Mouse (Mus musculus) v-Abl transformed pro-B cells (cell line): ENCODE data around the gene Mb.

Source experiments
- in situ Hi-C, 2 experiments: fragments of 400-800 bp; cut with MboI; formaldehyde crosslinking; loops; one replicate each; pipeline ENCODE4 v1.15.1; 2025; ENCODE audit not compliant: unreplicated experiment in 2 of 2

Gene Mb

GRCm38 (mm10) chr15:77050570-77050969, at the start of gene Mb:
Gene Mb (minus strand): TSS chr15:77050670.
- in situ Hi-C loops: no loop called here

DNA sequence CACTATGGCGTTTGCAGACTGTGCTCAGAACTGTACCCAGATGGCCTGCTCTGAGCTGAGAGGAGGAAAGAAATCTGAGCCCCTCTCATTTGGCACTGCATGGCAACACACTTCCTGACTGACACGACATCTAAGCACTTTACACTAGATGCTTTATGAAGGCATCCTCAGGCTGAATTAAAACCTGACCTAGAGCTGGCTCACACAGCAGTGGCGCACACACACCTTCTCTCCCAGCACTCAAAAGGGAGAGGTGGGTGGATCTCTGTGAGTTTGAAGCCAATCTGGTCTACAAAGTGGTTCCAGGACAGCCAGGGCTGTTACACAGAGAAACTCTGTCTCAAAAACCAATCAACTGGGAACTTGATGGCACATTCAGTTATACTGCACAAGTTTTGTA, 49.3 kb upstream of the Mb start:
- in situ Hi-C loops: no loop called here

DNA sequence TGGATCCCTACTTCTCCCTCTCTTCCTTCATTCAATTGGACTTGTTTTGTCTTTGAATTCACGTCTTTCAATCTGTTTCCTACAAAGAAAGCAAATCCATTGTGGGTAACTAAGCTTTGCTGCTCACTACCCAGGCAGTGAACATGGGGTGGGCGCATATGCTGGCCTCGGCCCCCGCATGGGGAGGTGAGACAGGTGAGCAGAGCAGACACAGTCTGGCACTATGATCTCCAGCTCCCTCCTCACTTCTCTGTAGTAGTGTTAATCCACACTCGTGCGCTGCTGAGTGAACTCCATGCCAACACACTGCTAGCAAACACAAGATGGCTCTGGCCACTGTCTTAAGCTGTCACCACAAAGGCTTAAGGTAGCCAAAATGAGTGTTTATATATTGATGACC, 46.9 kb upstream of the Mb start:
- in situ Hi-C loops: no loop called here

- in situ Hi-C loops: no loop called here
These were observed 44.7 kb upstream of the Mb start for GRCm38 (mm10) chr15:77095216-77095615.

DNA sequence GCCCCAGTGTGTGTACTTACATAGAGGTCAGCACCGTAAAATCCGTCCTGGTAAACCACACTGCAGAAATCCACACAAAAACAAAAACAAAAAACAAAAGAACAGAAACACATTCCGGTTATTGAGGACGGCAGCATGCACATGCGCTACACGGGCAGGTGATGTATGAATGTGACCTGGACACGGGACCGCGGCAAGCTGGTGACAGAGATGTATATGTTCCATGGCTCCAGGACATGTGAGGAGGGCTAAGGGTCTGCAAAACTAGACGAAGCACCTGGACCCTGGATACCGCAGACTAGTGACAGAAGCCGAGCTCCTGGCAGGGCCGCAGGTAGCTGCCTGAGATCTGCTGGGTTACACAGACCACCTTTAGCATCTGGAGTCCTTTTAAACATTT, 44.0 kb upstream of the Mb start:
- in situ Hi-C loops: no loop called here

DNA sequence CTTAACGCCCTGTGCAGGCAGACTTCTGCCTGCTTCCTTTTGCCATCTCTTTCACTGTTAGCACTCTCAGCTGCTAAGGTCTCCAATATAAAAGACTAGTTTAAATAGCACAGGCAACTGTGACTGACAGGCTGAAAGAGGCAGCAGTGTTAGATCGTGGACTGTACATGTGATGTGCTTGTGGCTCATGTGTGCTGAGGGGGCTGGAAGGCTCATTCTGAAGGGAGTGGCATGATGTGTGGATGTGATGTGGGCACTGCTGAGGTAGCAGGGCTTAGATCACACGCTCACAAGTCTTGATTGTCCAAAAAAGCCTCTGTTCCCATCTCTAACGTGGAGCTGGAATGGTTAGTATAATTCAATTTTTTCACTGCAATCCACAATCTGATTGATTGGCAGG, 40.9 kb upstream of the Mb start:
- in situ Hi-C loops: no loop called here

GRCm38 (mm10) chr15:77090531-77090930, 40.1 kb upstream of the Mb start:
- in situ Hi-C loops: no loop called here

DNA sequence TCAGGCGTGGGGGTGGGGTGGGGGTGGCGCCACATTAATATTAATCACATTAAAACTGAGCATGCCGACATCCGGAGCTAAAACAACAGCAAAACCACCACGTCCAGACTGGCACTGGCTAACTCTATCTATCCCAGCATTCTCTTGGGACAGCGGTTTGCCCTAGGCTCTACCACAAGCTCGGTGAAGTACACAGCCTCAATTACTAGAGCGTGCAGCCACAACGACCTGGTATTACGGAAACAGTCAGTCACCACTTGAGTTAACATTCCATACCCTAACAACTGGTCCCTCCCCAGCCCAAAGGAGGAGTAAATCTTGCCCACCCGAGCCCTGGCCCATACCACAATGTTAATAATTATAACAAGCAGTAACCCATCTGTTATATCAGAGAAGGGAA, 38.8 kb upstream of the Mb start:
- in situ Hi-C loops: no loop called here

- in situ Hi-C loops: no loop called here
These were observed 36.0 kb upstream of the Mb start for GRCm38 (mm10) chr15:77086488-77086887.

DNA sequence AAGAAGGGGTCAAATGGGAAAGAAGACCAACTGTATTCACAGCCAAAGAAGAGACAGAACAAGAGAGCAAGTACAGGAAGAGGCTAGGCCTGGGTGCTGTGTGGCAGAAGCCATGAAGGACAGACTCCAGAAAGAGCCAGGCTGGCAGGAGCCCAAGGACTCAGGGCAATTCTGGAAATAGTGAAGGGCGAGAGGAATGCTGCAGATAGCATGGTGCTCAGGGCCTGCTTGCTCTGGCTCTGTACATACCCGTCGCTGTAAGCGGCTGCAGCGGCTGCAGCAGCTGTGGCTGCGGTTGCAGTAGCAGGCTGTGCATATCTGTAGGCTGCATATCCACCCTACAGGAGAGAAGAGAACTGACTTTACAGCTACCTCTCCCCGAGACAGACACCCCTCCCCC, 35.3 kb upstream of the Mb start:
- in situ Hi-C loops: no loop called here

DNA sequence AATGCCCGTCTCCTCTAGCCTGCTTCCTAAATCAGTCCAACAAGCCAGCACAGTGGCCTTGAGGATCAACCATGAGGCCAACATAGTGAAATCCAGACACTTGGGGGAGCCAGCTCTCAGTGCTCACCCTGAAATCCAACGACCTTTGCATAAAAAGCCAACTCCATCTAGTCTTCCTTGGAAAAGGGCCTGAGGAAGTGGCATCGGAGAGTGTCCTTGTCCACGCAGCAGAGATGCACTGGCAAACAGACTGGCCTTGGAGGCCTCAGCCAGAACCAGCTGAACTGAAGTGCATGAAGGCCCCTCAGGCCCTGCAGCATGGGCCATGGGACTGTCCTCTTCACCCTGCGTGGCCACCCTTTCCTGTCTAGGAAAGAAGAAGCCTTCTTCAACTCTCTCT, 31.0 kb upstream of the Mb start:
- in situ Hi-C loops: no loop called here

DNA sequence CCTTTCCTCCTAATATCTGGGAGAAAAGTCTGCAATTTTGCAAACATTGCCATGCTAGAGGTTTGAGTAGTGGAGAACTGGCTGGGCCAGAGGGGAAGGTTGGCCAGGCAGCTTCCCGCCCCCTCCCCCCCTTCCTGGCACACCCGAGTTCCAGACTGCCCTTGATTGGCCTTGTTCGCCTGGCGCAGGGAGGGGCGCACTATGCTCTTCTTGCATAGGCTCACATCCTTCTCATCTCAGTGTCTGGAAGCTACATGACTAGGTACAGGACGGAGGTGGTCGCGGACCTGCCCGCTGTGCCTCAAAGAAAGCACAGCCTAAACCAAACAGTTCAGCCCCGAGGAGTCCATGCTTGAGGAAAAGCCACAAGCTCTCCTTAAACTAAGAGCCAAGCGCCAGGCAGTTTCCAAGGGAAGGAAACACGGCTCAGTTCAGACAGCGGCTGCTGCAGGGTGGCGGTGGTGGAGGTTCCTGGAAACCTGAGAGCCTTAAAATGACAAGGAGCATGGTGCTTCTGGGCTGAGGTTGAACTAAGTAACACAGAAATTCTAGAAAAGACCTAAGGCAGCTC, 30.3 kb upstream of the Mb start:
- in situ Hi-C loops: no loop called here

DNA sequence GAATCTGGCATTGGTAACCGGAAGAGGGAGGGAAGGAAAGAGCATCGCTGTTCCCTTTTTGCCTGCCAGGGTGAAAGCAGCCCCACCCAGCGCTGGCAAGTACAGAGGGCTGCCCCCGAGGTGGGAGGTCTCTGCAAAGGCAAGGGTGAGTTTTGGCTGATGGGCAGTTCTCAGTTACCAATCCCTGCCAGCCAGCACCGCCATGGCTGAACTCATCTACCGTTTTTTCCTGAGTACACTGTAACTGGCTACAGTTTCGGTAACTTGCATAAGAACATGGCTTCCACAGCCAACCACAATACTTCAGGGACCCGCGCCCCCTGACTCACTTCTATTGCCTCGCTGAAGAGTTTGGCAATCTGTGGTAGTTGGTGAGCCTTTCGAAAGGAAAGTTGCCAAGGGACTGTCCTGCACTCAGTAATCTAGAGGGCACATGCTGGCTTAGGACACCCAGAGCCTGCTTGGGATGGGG, 29.5 kb upstream of the Mb start:
- in situ Hi-C loops: no loop called here

GRCm38 (mm10) chr15:77079256-77079822, 28.9 kb upstream of the Mb start:
- in situ Hi-C loops: no loop called here

DNA sequence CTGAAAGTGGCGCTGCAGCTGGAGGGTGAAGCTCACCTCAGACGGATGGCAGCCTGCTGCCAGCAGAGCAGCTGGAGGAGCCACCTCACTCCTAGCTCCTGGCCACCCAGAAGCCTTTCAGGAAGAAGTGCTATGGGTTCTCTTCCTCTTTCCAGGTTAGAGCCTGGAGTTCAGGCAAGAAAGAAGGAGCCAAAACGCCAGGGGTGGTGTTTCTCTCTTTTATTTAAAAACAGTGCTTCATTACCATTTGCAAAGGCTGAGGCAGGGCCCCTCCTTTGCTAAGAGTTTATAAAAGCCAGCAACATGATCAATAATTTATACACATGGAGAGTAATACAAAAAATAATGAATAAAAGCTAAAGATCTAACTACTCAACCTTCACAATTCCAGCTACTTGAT, 28.3 kb upstream of the Mb start:
- in situ Hi-C loops: no loop called here

- in situ Hi-C loops: no loop called here
These were observed 27.4 kb upstream of the Mb start for GRCm38 (mm10) chr15:77077906-77078305.

DNA sequence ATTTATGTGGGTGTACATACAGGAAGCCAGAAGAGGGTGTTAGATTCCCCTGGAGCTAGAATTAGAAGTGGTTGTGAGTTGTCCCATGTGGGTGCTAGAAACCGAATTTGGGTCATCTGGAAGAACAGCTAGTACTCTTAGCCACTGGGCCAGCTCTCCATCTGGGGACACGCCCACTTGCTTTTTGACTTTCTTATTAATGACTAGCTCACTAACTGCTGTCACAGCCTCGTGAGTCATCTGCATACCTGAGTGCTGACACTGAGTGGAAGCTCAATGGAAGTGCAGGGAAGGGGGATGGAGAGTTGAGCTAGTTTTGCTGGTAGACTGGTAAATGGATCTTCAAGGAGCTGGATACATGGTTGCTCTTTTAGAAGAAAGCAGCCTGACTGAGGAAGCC, 26.1 kb upstream of the Mb start:
- in situ Hi-C loops: no loop called here

- in situ Hi-C loops: no loop called here
These were observed 22.2 kb upstream of the Mb start for GRCm38 (mm10) chr15:77072556-77073163.

- in situ Hi-C loops: no loop called here
These were observed 21.0 kb upstream of the Mb start for GRCm38 (mm10) chr15:77071501-77071900.

DNA sequence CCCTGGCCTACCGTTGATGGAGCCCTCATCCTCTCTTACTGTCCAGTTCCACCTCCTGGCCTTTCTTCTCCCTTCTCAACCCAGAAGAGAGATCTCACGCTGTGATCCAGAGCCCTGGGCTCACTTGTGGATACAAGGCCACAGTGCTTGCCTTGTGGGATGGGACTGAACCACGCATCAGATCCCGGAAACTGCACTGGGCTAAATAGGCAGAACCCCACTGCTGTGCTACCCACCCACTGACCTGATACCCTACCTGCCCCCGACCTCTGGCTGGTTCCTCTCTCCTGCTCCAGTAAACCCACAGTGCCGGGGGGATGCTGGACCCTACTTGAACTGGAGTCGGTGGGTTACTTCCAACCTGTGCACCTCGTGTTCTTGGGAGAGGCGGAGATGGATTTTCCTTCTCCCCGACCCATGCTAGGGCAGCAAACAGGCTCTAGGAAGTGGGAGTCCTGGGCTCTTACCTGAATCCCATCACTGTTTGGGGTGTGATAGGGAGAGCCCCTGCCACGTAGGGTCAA, 20.3 kb upstream of the Mb start:
- in situ Hi-C loops: no loop called here

DNA sequence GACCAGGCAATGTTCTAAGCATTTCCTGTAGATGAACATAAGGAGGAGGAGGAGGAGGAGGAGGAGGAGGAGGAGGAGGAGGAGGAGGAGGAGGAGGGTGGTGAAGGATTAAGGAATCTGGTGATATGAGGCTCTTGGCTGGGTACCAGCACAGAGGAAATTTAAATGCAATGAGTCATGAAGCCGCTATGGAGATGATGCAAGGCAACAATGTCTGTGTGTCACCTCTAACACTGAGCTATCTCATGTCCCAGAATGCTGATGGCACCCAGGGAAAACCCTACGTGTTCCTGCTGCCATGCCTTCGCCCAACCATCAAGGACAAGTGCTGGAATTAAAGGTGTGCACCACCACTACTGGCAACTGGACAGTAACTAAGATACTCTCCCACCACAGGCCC, 18.5 kb upstream of the Mb start:
- in situ Hi-C loops: no loop called here

GRCm38 (mm10) chr15:77068439-77068861, 18.0 kb upstream of the Mb start:
- in situ Hi-C loops: no loop called here
